33 mouse cellular contexts compared by ENCODE assay signal in genomic region chr13:5726446-5726845, GRCm38 (mm10).
DNase-seq lines count a peak whose midpoint lies in the region; ATAC-seq and TF ChIP-seq lines count a peak whose summit lies in the region.
"Had no signal": no experiment of that assay in that cellular context is flagged by ENCODE, and none has a peak within 500 bp of the region (broad histone marks: within the 10 kb centered on the region; RNA-seq: fewer than 3 reads in every experiment).

No protein-coding gene starts in this region.

- TF ChIP-seq POLR2A in bone marrow macrophage, adult 2 months (IDR thresholded peaks at IDR 0.05; ENCODE audit: borderline replicate concordance, low read depth, low read length): no peak

- H3K4me3 ChIP-seq in bone marrow macrophage, adult 2 months (ENCODE audit: insufficient read depth, low read length): no peak overlapping the region
- H3K4me3 ChIP-seq in macrophage (ENCODE audit: inconsistent target): no peak overlapping the region
- no peak overlapping the region for H3K4me3 ChIP-seq in liver, embryonic 12.5 days
- H3K4me3 ChIP-seq: embryonic facial prominence, embryonic 12.5 days; embryonic facial prominence, embryonic 15.5 days; erythroblast, embryonic 14.5 days; forebrain, embryonic 12.5 days; forebrain, embryonic 15.5 days; gastrocnemius, adult 2 months; heart, embryonic 12.5 days; heart, embryonic 15.5 days; hindbrain, embryonic 10.5 days; hindbrain, embryonic 13.5 days; intestine, embryonic 15.5 days had no signal

- 73% methylated on average over 1 of the region's 1 CpGs for WGBS in macrophage (ENCODE audit: missing documents)
- 67% methylated on average over 1 of the region's 1 CpGs for WGBS in liver, embryonic 12.5 days (ENCODE audit: insufficient replicate concordance)

- peak overlapping the region; percentile 87 for H3K27ac ChIP-seq in bone marrow macrophage, adult 2 months (ENCODE audit: insufficient read depth, low read depth, low read length)
- peak overlapping the region; percentile 78 for H3K27ac ChIP-seq in macrophage
- H3K27ac ChIP-seq in liver, embryonic 12.5 days: no peak overlapping the region
- H3K27ac ChIP-seq: embryonic facial prominence, embryonic 12.5 days; embryonic facial prominence, embryonic 15.5 days; forebrain, embryonic 12.5 days; forebrain, embryonic 15.5 days; gastrocnemius, adult 2 months; heart, embryonic 15.5 days; hindbrain, embryonic 10.5 days; hindbrain, embryonic 13.5 days; intestine, embryonic 15.5 days had no signal

- no peak overlapping the region for H3K9ac ChIP-seq in liver, embryonic 12.5 days
- H3K9ac ChIP-seq: embryonic facial prominence, embryonic 12.5 days; embryonic facial prominence, embryonic 15.5 days; forebrain, embryonic 12.5 days; forebrain, embryonic 15.5 days; heart, embryonic 12.5 days; heart, embryonic 15.5 days; hindbrain, embryonic 13.5 days; intestine, embryonic 15.5 days had no signal

- DNase-seq in 3T3-L1 (ENCODE audit: low read depth, low spot score) (peak; percentile 67), liver (no peak)
- no peak for DNase-seq in adrenal gland, postnatal 14 days
- DNase-seq: adrenal gland, adult 8-10 months; adrenal gland, postnatal 36 days; B cell, adult 2 months; cerebellum, adult 11 months; cerebellum, adult 2 months; cerebellum, adult 9-11 months; cerebellum, postnatal 25 days; gastrocnemius, adult 2 months; gastrocnemius, postnatal 36 days; heart, adult 11 months; heart, postnatal 10 days; heart, postnatal 36 days; kidney, adult 11 months had no signal

- no peak overlapping the region for H3K4me2 ChIP-seq in liver, embryonic 12.5 days
- H3K4me2 ChIP-seq: embryonic facial prominence, embryonic 12.5 days; embryonic facial prominence, embryonic 15.5 days; forebrain, embryonic 12.5 days; forebrain, embryonic 15.5 days; heart, embryonic 12.5 days; heart, embryonic 15.5 days; hindbrain, embryonic 13.5 days; intestine, embryonic 15.5 days had no signal

- ATAC-seq in liver, embryonic 12.5 days: no peak
- ATAC-seq: activated CD4-positive, CD25-positive, alpha-beta regulatory T cell, adult 4 months; forebrain, embryonic 15.5 days; hindbrain, embryonic 16.5 days; intestine, embryonic 15.5 days had no signal

- H3K36me3 ChIP-seq in macrophage (ENCODE audit: inconsistent target): no peaks in the 10 kb centered on the region
- no peaks in the 10 kb centered on the region for H3K36me3 ChIP-seq in liver, embryonic 12.5 days
- H3K36me3 ChIP-seq: embryonic facial prominence, embryonic 12.5 days; embryonic facial prominence, embryonic 15.5 days; forebrain, embryonic 12.5 days; forebrain, embryonic 15.5 days; G1E; heart, embryonic 12.5 days; heart, embryonic 15.5 days; hindbrain, embryonic 10.5 days; hindbrain, embryonic 13.5 days; intestine, embryonic 15.5 days had no signal

- H3K27me3 ChIP-seq in liver, embryonic 12.5 days (replicated peaks): no peaks in the 10 kb centered on the region
- H3K27me3 ChIP-seq: CH12.LX; embryonic facial prominence, embryonic 12.5 days; embryonic facial prominence, embryonic 15.5 days; forebrain, embryonic 12.5 days; forebrain, embryonic 15.5 days; heart, embryonic 12.5 days; heart, embryonic 15.5 days; hindbrain, embryonic 13.5 days; intestine, embryonic 15.5 days had no signal

- H3K9me3 ChIP-seq in liver, embryonic 12.5 days (replicated peaks): no peaks in the 10 kb centered on the region
- H3K9me3 ChIP-seq: embryonic facial prominence, embryonic 12.5 days; embryonic facial prominence, embryonic 15.5 days; forebrain, embryonic 12.5 days; forebrain, embryonic 15.5 days; G1E; heart, embryonic 12.5 days; heart, embryonic 15.5 days; hindbrain, embryonic 10.5 days; hindbrain, embryonic 13.5 days; intestine, embryonic 15.5 days had no signal

- H3K4me1 ChIP-seq in bone marrow macrophage, adult 2 months (ENCODE audit: control insufficient read depth, insufficient read depth, low read length): peaks cover 17% of the 10 kb centered on the region
- H3K4me1 ChIP-seq in liver, embryonic 12.5 days: no peaks in the 10 kb centered on the region
- H3K4me1 ChIP-seq: embryonic facial prominence, embryonic 12.5 days; embryonic facial prominence, embryonic 15.5 days; heart, embryonic 12.5 days; heart, embryonic 15.5 days; intestine, embryonic 15.5 days had no signal

- no peaks in the 10 kb centered on the region for H3K79me2 ChIP-seq in macrophage (ENCODE audit: inconsistent target)

- no peak for TF ChIP-seq CTCF in bone marrow macrophage, adult 2 months (IDR thresholded peaks at IDR 0.05; ENCODE audit: low read depth, low read length)
